Mouse (Mus musculus): ENCODE data around the gene Dab2ip.

DNA sequence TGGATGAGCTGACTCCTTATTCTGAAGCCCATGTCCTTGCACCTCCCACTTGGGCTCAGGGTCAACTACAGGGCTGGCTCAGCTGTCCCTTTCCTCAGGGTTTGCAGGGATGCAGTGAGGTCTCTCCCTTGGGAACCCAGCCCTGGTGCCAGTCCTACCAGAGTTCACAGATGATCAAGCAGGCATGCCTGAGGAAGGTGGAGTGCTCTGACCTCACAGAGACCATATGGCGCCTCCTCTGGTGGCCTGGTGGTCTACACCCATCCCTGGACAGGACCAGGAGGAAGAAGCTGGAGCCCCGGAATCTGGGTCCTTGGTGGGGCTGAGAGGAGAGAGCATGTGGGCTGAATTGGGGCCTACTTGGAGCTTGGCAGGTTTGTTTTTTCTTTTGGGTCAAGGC is 57.9 kb downstream of the Dab2ip start:
- no peak for TF ChIP-seq GATA1 (IDR thresholded peaks at IDR 0.05; ENCODE audit: borderline replicate concordance, low read length)
- no peak for TF ChIP-seq TAL1 (conservative IDR thresholded peaks at IDR 0.05; ENCODE audit: low read depth, low read length)

Data from G1E (cell line).